Mouse (Mus musculus): ENCODE measurements around the gene Retreg3. TPM values are rescaled to one million over a fixed set of nuclear protein-coding genes. Genes with fewer than 3 reads are reported as not detected.
"Not testable (repeated sequence)": the region's sequence is repeated elsewhere in the genome, so short reads cannot be mapped to it uniquely, and the experiment has no call there.

The Retreg3 gene
- polyA plus RNA-seq, 1 experiment from 2014 or later = 17.9 TPM

- DNase-seq (ENCODE audit: low spot score); H3K27ac ChIP-seq; H3K4me3 ChIP-seq; H3K36me3 ChIP-seq; H3K9me3 ChIP-seq (replicated peaks): not testable (repeated sequence)
- Histone ChIP-seq H3K4me1 (peaks cover 38% of the 10 kb centered on the region), H3K27me3 (ENCODE audit: low read depth, poor library complexity, severe bottlenecking) (peaks cover 83% of the 10 kb centered on the region)
- WGBS = 79% methylated on average over 8 of the region's 8 CpGs
Observed at GRCm38 (mm10) chr11:101160981-101161505, 41.4 kb upstream of the Retreg3 start.

GRCm38 (mm10) chr11:101160151-101160550 lies 40.5 kb upstream of the Retreg3 start:
- H3K9me3 ChIP-seq (replicated peaks); H3K36me3 ChIP-seq; H3K4me3 ChIP-seq; DNase-seq (ENCODE audit: low spot score); H3K27ac ChIP-seq: not testable (repeated sequence)
- peaks cover 38% of the 10 kb centered on the region for H3K4me1 ChIP-seq
- H3K27me3 ChIP-seq (ENCODE audit: low read depth, poor library complexity, severe bottlenecking) = peaks cover 78% of the 10 kb centered on the region
- WGBS = 78% methylated on average over 10 of the region's 10 CpGs

- H3K27me3 ChIP-seq (ENCODE audit: low read depth, poor library complexity, severe bottlenecking) = peaks cover 37% of the 10 kb centered on the region
- H3K27ac ChIP-seq = peak within 1 kb of the TSS; percentile 70
- peak; percentile 71 for DNase-seq (ENCODE audit: low spot score)
- H3K4me1 ChIP-seq = peaks cover 13% of the 10 kb centered on the region
- H3K36me3 ChIP-seq = no peaks in the 10 kb centered on the region
- no peaks in the 10 kb centered on the region for H3K9me3 ChIP-seq (replicated peaks)
- H3K4me3 ChIP-seq = peak within 1 kb of the TSS; percentile 50
- 2% methylated on average over 36 of the region's 36 CpGs for WGBS
Observed at GRCm38 (mm10) chr11:101155728-101156371, 36.2 kb upstream of the Retreg3 start, which contains the start of gene Tubg2. Gene Tubg2, plus strand, starts transcription at chr11:101155907.

GRCm38 (mm10) chr11:101155151-101155550 lies 35.5 kb upstream of the Retreg3 start:
- DNase-seq (ENCODE audit: low spot score) = no peak
- Histone ChIP-seq H3K27ac (no peak overlapping the region), H3K27me3 (ENCODE audit: low read depth, poor library complexity, severe bottlenecking) (peaks cover 30% of the 10 kb centered on the region), H3K36me3 (no peaks in the 10 kb centered on the region), H3K4me3 (no peak overlapping the region), H3K9me3 (replicated peaks) (no peaks in the 10 kb centered on the region), H3K4me1 (peaks cover 13% of the 10 kb centered on the region)
- whole genome bisulfite sequencing = 60% methylated on average over 6 of the region's 6 CpGs

- Histone ChIP-seq H3K27ac (no peak overlapping the region), H3K27me3 (ENCODE audit: low read depth, poor library complexity, severe bottlenecking) (peaks cover 30% of the 10 kb centered on the region), H3K36me3 (no peaks in the 10 kb centered on the region), H3K9me3 (replicated peaks) (no peaks in the 10 kb centered on the region), H3K4me3 (no peak overlapping the region), H3K4me1 (peaks cover 17% of the 10 kb centered on the region)
- DNase-seq (ENCODE audit: low spot score) = no peak
Observed at GRCm38 (mm10) chr11:101154648-101155047, 35.0 kb upstream of the Retreg3 start.

GRCm38 (mm10) chr11:101152825-101153224 lies 33.1 kb upstream of the Retreg3 start:
- H3K4me1 ChIP-seq = peaks cover 30% of the 10 kb centered on the region
- WGBS = 76% methylated on average over 1 of the region's 1 CpGs
- DNase-seq (ENCODE audit: low spot score) = no peak
- H3K36me3 ChIP-seq = no peaks in the 10 kb centered on the region
- H3K27me3 ChIP-seq (ENCODE audit: low read depth, poor library complexity, severe bottlenecking) = peaks cover 22% of the 10 kb centered on the region
- H3K9me3 ChIP-seq (replicated peaks) = no peaks in the 10 kb centered on the region
- no peak overlapping the region for H3K27ac ChIP-seq
- H3K4me3 ChIP-seq = no peak overlapping the region

GRCm38 (mm10) chr11:101151063-101151462 lies 31.4 kb upstream of the Retreg3 start:
- Histone ChIP-seq H3K36me3 (no peaks in the 10 kb centered on the region), H3K9me3 (replicated peaks) (no peaks in the 10 kb centered on the region), H3K4me3 (no peak overlapping the region), H3K4me1 (peaks cover 30% of the 10 kb centered on the region), H3K27me3 (ENCODE audit: low read depth, poor library complexity, severe bottlenecking) (peaks cover 7% of the 10 kb centered on the region), H3K27ac (no peak overlapping the region)
- DNase-seq (ENCODE audit: low spot score) = no peak
- WGBS = 61% methylated on average over 2 of the region's 2 CpGs

- Histone ChIP-seq H3K27ac (peak overlapping the region; percentile 77), H3K4me1 (peaks cover 23% of the 10 kb centered on the region), H3K36me3 (no peaks in the 10 kb centered on the region), H3K9me3 (replicated peaks) (no peaks in the 10 kb centered on the region), H3K27me3 (ENCODE audit: low read depth, poor library complexity, severe bottlenecking) (no peaks in the 10 kb centered on the region), H3K4me3 (no peak overlapping the region)
- no peak for DNase-seq (ENCODE audit: low spot score)
- 23% methylated on average over 9 of the region's 9 CpGs for WGBS
Observed at GRCm38 (mm10) chr11:101149178-101150105, 29.7 kb upstream of the Retreg3 start.

- Histone ChIP-seq H3K9me3 (replicated peaks) (no peaks in the 10 kb centered on the region), H3K36me3 (no peaks in the 10 kb centered on the region), H3K4me3 (no peak overlapping the region), H3K4me1 (peaks cover 27% of the 10 kb centered on the region), H3K27me3 (ENCODE audit: low read depth, poor library complexity, severe bottlenecking) (no peaks in the 10 kb centered on the region), H3K27ac (peak overlapping the region; percentile 77)
- 67% methylated on average over 10 of the region's 10 CpGs for WGBS
- no peak for DNase-seq (ENCODE audit: low spot score)
Observed at GRCm38 (mm10) chr11:101148751-101149150, 29.1 kb upstream of the Retreg3 start.

GRCm38 (mm10) chr11:101146377-101146776 lies 26.7 kb upstream of the Retreg3 start:
- Histone ChIP-seq H3K27ac (no peak overlapping the region), H3K36me3 (no peaks in the 10 kb centered on the region), H3K4me3 (no peak overlapping the region), H3K27me3 (ENCODE audit: low read depth, poor library complexity, severe bottlenecking) (peaks cover 8% of the 10 kb centered on the region), H3K4me1 (peaks cover 31% of the 10 kb centered on the region), H3K9me3 (replicated peaks) (no peaks in the 10 kb centered on the region)
- WGBS = 33% methylated on average over 10 of the region's 10 CpGs
- DNase-seq (ENCODE audit: low spot score) = peak; percentile 65

GRCm38 (mm10) chr11:101143338-101144225 lies 23.9 kb upstream of the Retreg3 start:
- Histone ChIP-seq H3K36me3 (no peaks in the 10 kb centered on the region), H3K4me1 (peaks cover 29% of the 10 kb centered on the region), H3K9me3 (replicated peaks) (no peaks in the 10 kb centered on the region), H3K27me3 (ENCODE audit: low read depth, poor library complexity, severe bottlenecking) (peaks cover 28% of the 10 kb centered on the region), H3K4me3 (peak overlapping the region; percentile 42), H3K27ac (peak overlapping the region; percentile 58)
- peak; percentile 69 for DNase-seq (ENCODE audit: low spot score)
- WGBS = 24% methylated on average over 19 of the region's 19 CpGs

- H3K4me1 ChIP-seq = peaks cover 28% of the 10 kb centered on the region
- H3K27ac ChIP-seq = no peak overlapping the region
- no peaks in the 10 kb centered on the region for H3K9me3 ChIP-seq (replicated peaks)
- DNase-seq (ENCODE audit: low spot score) = no peak
- no peak overlapping the region for H3K4me3 ChIP-seq
- 85% methylated on average over 10 of the region's 10 CpGs for WGBS
- H3K27me3 ChIP-seq (ENCODE audit: low read depth, poor library complexity, severe bottlenecking) = peaks cover 28% of the 10 kb centered on the region
- H3K36me3 ChIP-seq = no peaks in the 10 kb centered on the region
Observed at GRCm38 (mm10) chr11:101142215-101142967, 22.7 kb upstream of the Retreg3 start.
